Mouse (Mus musculus) forebrain, embryonic 15.5 days (tissue): Measurements from ENCODE around the gene Klf11. TPM values are rescaled to one million over a fixed set of nuclear protein-coding genes. Genes with fewer than 3 reads are reported as not detected.

Source experiments
- ATAC-seq: fragments of 200-750 bp; cut with Nextera tagmentation; replicated peaks from 2 replicates; pipeline ENCODE4 v1.8.0; 2017; ENCODE audit warnings: mild to moderate bottlenecking, moderate TSS enrichment, moderate library complexity
- H3K27ac ChIP-seq: fragments of 300-500 bp; sonication (generic); replicated peaks from 2 replicates; pipeline ENCODE4 v1.5.1; 2015; ENCODE audit warnings: mild to moderate bottlenecking, inconsistent platforms
- H3K27me3 ChIP-seq: fragments of 300-500 bp; sonication (generic); 2 replicates; pipeline ENCODE4 v1.6.1; 2015; ENCODE audit warnings: inconsistent platforms
- H3K36me3 ChIP-seq: fragments of 300-500 bp; sonication (generic); 2 replicates; pipeline ENCODE4 v1.6.1; 2015; ENCODE audit warnings: mild to moderate bottlenecking, inconsistent platforms
- H3K4me1 ChIP-seq: fragments of 300-500 bp; sonication (generic); 2 replicates; pipeline ENCODE4 v1.6.1; 2015; ENCODE audit warnings: inconsistent platforms
- H3K4me2 ChIP-seq: fragments of 300-500 bp; sonication (generic); replicated peaks from 2 replicates; pipeline ENCODE4 v1.6.1; 2015; ENCODE audit warnings: mild to moderate bottlenecking, inconsistent platforms
- H3K4me3 ChIP-seq: fragments of 300-500 bp; sonication (generic); 2 replicates; pipeline ENCODE4 v1.5.1; 2015; ENCODE audit warnings: mild to moderate bottlenecking, inconsistent platforms
- H3K9ac ChIP-seq: fragments of 300-500 bp; sonication (generic); replicated peaks from 2 replicates; pipeline ENCODE4 v1.6.1; 2015; ENCODE audit warnings: mild to moderate bottlenecking, inconsistent platforms
- H3K9me3 ChIP-seq: fragments of 300-500 bp; sonication (generic); 2 replicates; pipeline ENCODE4 v1.6.1; 2016; ENCODE audit warnings: inconsistent platforms
- WGBS: fragments of 180-500 bp; shearing (Covaris S2); methylation state at CpG from one replicate; pipeline ENCODE4 v1.1.7; 2015; ENCODE audit warnings: mixed read lengths; 5-methylcytosine and 5-hydroxymethylcytosine counted together
- polyA plus RNA-seq: library from polyadenylated mRNA; unstranded; fragments of >200 nt; fragmentation: Nextera tagmentation; extraction: Ambion mirVana; gene quantifications from 2 replicates; pipeline ENCODE4 v1.2.1, GENCODE M21; 2015

Klf11 gene
- polyA plus RNA-seq, 1 experiment from 2014 or later = 17.7 TPM

- H3K27ac ChIP-seq = no peak overlapping the region
Measured at GRCm38 (mm10) chr12:24658998-24659397, 7.9 kb downstream of the Klf11 start.

GRCm38 (mm10) chr12:24659923-24660322 lies 8.8 kb downstream of the Klf11 start:
- Histone ChIP-seq H3K9ac (no peak overlapping the region), H3K9me3 (no peaks in the 10 kb centered on the region), H3K4me1 (peaks cover 14% of the 10 kb centered on the region), H3K4me3 (no peak overlapping the region), H3K27me3 (no peaks in the 10 kb centered on the region), H3K36me3 (peaks cover 36% of the 10 kb centered on the region), H3K4me2 (no peak overlapping the region), H3K27ac (no peak overlapping the region)
- ATAC-seq = no peak
- WGBS = 94% methylated on average over 9 of the region's 9 CpGs

More at GRCm38 (mm10) chr12:24658998-24659397, 7.9 kb downstream of the Klf11 start:
- peaks cover 14% of the 10 kb centered on the region for H3K4me1 ChIP-seq
- H3K4me3 ChIP-seq = no peak overlapping the region
- peaks cover 40% of the 10 kb centered on the region for H3K36me3 ChIP-seq
- H3K9ac ChIP-seq = no peak overlapping the region
- no peak overlapping the region for H3K4me2 ChIP-seq
- WGBS = 95% methylated on average over 4 of the region's 4 CpGs
- no peaks in the 10 kb centered on the region for H3K9me3 ChIP-seq
- no peak for ATAC-seq
- H3K27me3 ChIP-seq = no peaks in the 10 kb centered on the region

- H3K27ac ChIP-seq = no peak overlapping the region
- H3K9ac ChIP-seq = no peak overlapping the region
- no peak overlapping the region for H3K4me3 ChIP-seq
- no peak for ATAC-seq
- H3K27me3 ChIP-seq = no peaks in the 10 kb centered on the region
- H3K4me2 ChIP-seq = no peak overlapping the region
- peaks cover 27% of the 10 kb centered on the region for H3K36me3 ChIP-seq
- H3K4me1 ChIP-seq = peaks cover 14% of the 10 kb centered on the region
- 87% methylated on average over 4 of the region's 4 CpGs for WGBS
- H3K9me3 ChIP-seq = no peaks in the 10 kb centered on the region
Measured at GRCm38 (mm10) chr12:24661100-24661499, 10.0 kb downstream of the Klf11 start.

GRCm38 (mm10) chr12:24662131-24662530 lies 11.1 kb downstream of the Klf11 start:
- Histone ChIP-seq H3K4me1 (0 out of 2 replicates have a peak, but pooled peaks cover 5% of the 10 kb centered on the region), H3K9me3 (no peaks in the 10 kb centered on the region), H3K36me3 (peaks cover 23% of the 10 kb centered on the region; the same call in 1 of the 2 replicates), H3K4me3 (no peak overlapping the region), H3K4me2 (no peak overlapping the region), H3K9ac (no peak overlapping the region), H3K27ac (no peak overlapping the region), H3K27me3 (no peaks in the 10 kb centered on the region)
- 93% methylated on average over 5 of the region's 5 CpGs for WGBS
- no peak for ATAC-seq

GRCm38 (mm10) chr12:24680096-24680491 lies 29.0 kb downstream of the Klf11 start:
- H3K36me3 ChIP-seq = no peaks in the 10 kb centered on the region
- WGBS = 16% methylated on average over 9 of the region's 9 CpGs
- ATAC-seq = no peak
- no peak overlapping the region for H3K27ac ChIP-seq
- peaks cover 24% of the 10 kb centered on the region; the same call in 1 of the 2 replicates for H3K4me1 ChIP-seq
- no peaks in the 10 kb centered on the region for H3K9me3 ChIP-seq
- peak overlapping the region; percentile 95 for H3K4me2 ChIP-seq
- H3K9ac ChIP-seq = peak overlapping the region; percentile 57
- H3K4me3 ChIP-seq = peak overlapping the region; percentile 49
- H3K27me3 ChIP-seq = peaks cover 16% of the 10 kb centered on the region

GRCm38 (mm10) chr12:24680492-24681285 lies 29.6 kb downstream of the Klf11 start:
- peaks cover 24% of the 10 kb centered on the region; the same call in 1 of the 2 replicates for H3K4me1 ChIP-seq
- H3K27ac ChIP-seq = no peak overlapping the region
- peak; percentile 80 for ATAC-seq
- WGBS = 1% methylated on average over 58 of the region's 61 CpGs
- H3K9ac ChIP-seq = peak overlapping the region; percentile 57
- peak overlapping the region; percentile 95 for H3K4me2 ChIP-seq
- H3K27me3 ChIP-seq = peaks cover 16% of the 10 kb centered on the region
- no peaks in the 10 kb centered on the region for H3K36me3 ChIP-seq
- H3K9me3 ChIP-seq = no peaks in the 10 kb centered on the region
- H3K4me3 ChIP-seq = peak overlapping the region; percentile 49

GRCm38 (mm10) chr12:24681286-24682023 lies 30.4 kb downstream of the Klf11 start, which contains the start of gene Cys1:
TSS of gene Cys1 (minus strand) at chr12:24681813.
- peaks cover 16% of the 10 kb centered on the region for H3K27me3 ChIP-seq
- no peak within 1 kb of the TSS for H3K27ac ChIP-seq
- peaks cover 24% of the 10 kb centered on the region; the same call in 1 of the 2 replicates for H3K4me1 ChIP-seq
- peak within 1 kb of the TSS; percentile 95 for H3K4me2 ChIP-seq
- H3K4me3 ChIP-seq = peak within 1 kb of the TSS; percentile 49
- 3% methylated on average over 20 of the region's 20 CpGs for WGBS
- H3K9me3 ChIP-seq = no peaks in the 10 kb centered on the region
- peak within 1 kb of the TSS; percentile 57 for H3K9ac ChIP-seq
- H3K36me3 ChIP-seq = no peaks in the 10 kb centered on the region
- ATAC-seq = peak; percentile 52

- Histone ChIP-seq H3K27me3 (peaks cover 16% of the 10 kb centered on the region), H3K27ac (no peak overlapping the region), H3K4me3 (no peak overlapping the region), H3K36me3 (no peaks in the 10 kb centered on the region), H3K9ac (no peak overlapping the region), H3K9me3 (no peaks in the 10 kb centered on the region), H3K4me2 (no peak overlapping the region), H3K4me1 (peaks cover 24% of the 10 kb centered on the region; the same call in 1 of the 2 replicates)
- no peak for ATAC-seq
- WGBS = 49% methylated on average over 8 of the region's 8 CpGs
Measured at GRCm38 (mm10) chr12:24682563-24682962, 31.5 kb downstream of the Klf11 start.

GRCm38 (mm10) chr12:24683461-24683860 lies 32.4 kb downstream of the Klf11 start:
- Histone ChIP-seq H3K36me3 (no peaks in the 10 kb centered on the region), H3K4me3 (no peak overlapping the region), H3K27ac (no peak overlapping the region), H3K9ac (no peak overlapping the region), H3K4me1 (peaks cover 24% of the 10 kb centered on the region; the same call in 1 of the 2 replicates), H3K9me3 (no peaks in the 10 kb centered on the region), H3K27me3 (peaks cover 16% of the 10 kb centered on the region), H3K4me2 (no peak overlapping the region)
- no peak for ATAC-seq
- 74% methylated on average over 7 of the region's 7 CpGs for WGBS

- Histone ChIP-seq H3K4me1 (peaks cover 14% of the 10 kb centered on the region; the same call in 1 of the 2 replicates), H3K9ac (no peak overlapping the region), H3K4me2 (no peak overlapping the region), H3K27ac (no peak overlapping the region), H3K9me3 (no peaks in the 10 kb centered on the region), H3K36me3 (no peaks in the 10 kb centered on the region), H3K27me3 (peaks cover 16% of the 10 kb centered on the region), H3K4me3 (no peak overlapping the region)
- ATAC-seq = no peak
- WGBS = 77% methylated on average over 6 of the region's 6 CpGs
Measured at GRCm38 (mm10) chr12:24686038-24686695, 35.1 kb downstream of the Klf11 start.

GRCm38 (mm10) chr12:24686696-24687346 lies 35.7 kb downstream of the Klf11 start:
- H3K4me2 ChIP-seq = no peak overlapping the region
- no peak for ATAC-seq
- peaks cover 10% of the 10 kb centered on the region for H3K27me3 ChIP-seq
- no peak overlapping the region for H3K4me3 ChIP-seq
- whole genome bisulfite sequencing = 73% methylated on average over 11 of the region's 11 CpGs
- no peak overlapping the region for H3K9ac ChIP-seq
- H3K4me1 ChIP-seq = peaks cover 8% of the 10 kb centered on the region; the same call in 1 of the 2 replicates
- H3K9me3 ChIP-seq = no peaks in the 10 kb centered on the region
- H3K36me3 ChIP-seq = no peaks in the 10 kb centered on the region
- no peak overlapping the region for H3K27ac ChIP-seq
